Mouse (Mus musculus) MEL (cell line): ENCODE data around the gene Gm9833. TPM values are rescaled to one million over a fixed set of nuclear protein-coding genes. Genes with fewer than 3 reads are reported as not detected.
"Not testable (repeated sequence)": the region's sequence is repeated elsewhere in the genome, so short reads cannot be mapped to it uniquely, and the experiment has no call there.

ENCODE experiments used
- DNase-seq: peaks from one replicate; pipeline ENCODE4 v3.0.0; 2011; ENCODE audit warnings: low read depth, low spot score
- H3K27ac ChIP-seq: 2 replicates; pipeline ENCODE4 v1.5.1; 2012; ENCODE audit warnings: low read depth, mild to moderate bottlenecking, control low read depth, low read length, moderate library complexity; ENCODE audit not compliant: control insufficient read depth
- H3K27me3 ChIP-seq, 2 experiments: fragments of 150-350 bp in 1 of 2; sonication (generic) in 1 of 2; 2 replicates each; pipeline ENCODE4 v1.6.1; 2012; ENCODE audit warnings: low read length in 2 of 2, mild to moderate bottlenecking in 2 of 2, improper control_type of control experiment in 1 of 2, moderate library complexity in 1 of 2; ENCODE audit not compliant: insufficient read depth in 2 of 2, control insufficient read depth in 1 of 2
- H3K36me3 ChIP-seq, 2 experiments: 2 replicates each; pipeline ENCODE4 v1.6.1; 2012 to 2014; ENCODE audit warnings: low read length in 2 of 2, improper control_type of control experiment in 1 of 2, inconsistent platforms in 1 of 2, mild to moderate bottlenecking in 1 of 2; ENCODE audit not compliant: insufficient read depth in 2 of 2, control insufficient read depth in 1 of 2
- H3K4me1 ChIP-seq, 2 experiments: fragments of 150-350 bp in 1 of 2; sonication (generic) in 1 of 2; 2 replicates each; pipeline ENCODE4 v1.6.1; 2012; ENCODE audit warnings: low read length in 2 of 2, improper control_type of control experiment in 1 of 2, mild to moderate bottlenecking in 1 of 2; ENCODE audit not compliant: insufficient read depth in 2 of 2, control insufficient read depth in 1 of 2
- H3K4me3 ChIP-seq, 2 experiments: fragments of 150-350 bp in 1 of 2; sonication (generic) in 1 of 2; 2 replicates each; pipeline ENCODE4 v1.5.1; 2012; ENCODE audit warnings: low read depth in 2 of 2, low read length in 2 of 2, mild to moderate bottlenecking in 2 of 2, moderate library complexity in 2 of 2, control low read depth in 1 of 2, improper control_type of control experiment in 1 of 2; ENCODE audit not compliant: control insufficient read depth in 1 of 2, insufficient read depth in 1 of 2
- H3K79me2 ChIP-seq: 2 replicates; pipeline ENCODE4 v1.6.1; 2012; ENCODE audit warnings: mild to moderate bottlenecking, low read length, moderate library complexity; ENCODE audit not compliant: control insufficient read depth, poor library complexity, insufficient read depth
- H3K9ac ChIP-seq: 2 replicates; pipeline ENCODE4 v1.6.1; 2012; ENCODE audit warnings: low read depth, mild to moderate bottlenecking, control low read depth, low read length, moderate library complexity; ENCODE audit not compliant: control insufficient read depth, poor library complexity, severe bottlenecking
- H3K9me3 ChIP-seq: fragments of 150-350 bp; sonication (generic); replicated peaks from 2 replicates; pipeline ENCODE4 v1.6.1; 2012; ENCODE audit warnings: mild to moderate bottlenecking, low read length, improper control_type of control experiment, moderate library complexity; ENCODE audit not compliant: insufficient read depth
- BHLHE40 ChIP-seq: IDR thresholded peaks from 2 replicates; pipeline ENCODE4 v1.6.1; 2012; ENCODE audit warnings: low read depth, mild to moderate bottlenecking, inconsistent platforms, low read length, improper control_type of control experiment, borderline replicate concordance
- CHD1 ChIP-seq: IDR thresholded peaks from 2 replicates; pipeline ENCODE4 v1.6.1; 2012; ENCODE audit warnings: low read depth, mild to moderate bottlenecking, inconsistent platforms, low read length, improper control_type of control experiment
- CTCF ChIP-seq, 3 experiments: IDR thresholded peaks in 2 of 3; conservative IDR thresholded peaks in 1 of 3; 2 replicates each; pipeline ENCODE4 v1.5.1; 2011 to 2012; ENCODE audit warnings: low read length in 3 of 3, low read depth in 2 of 3, mild to moderate bottlenecking in 2 of 3, improper control_type of control experiment in 1 of 3, inconsistent platforms in 1 of 3, mixed read lengths in 1 of 3, moderate library complexity in 1 of 3; ENCODE audit not compliant: control insufficient read depth in 1 of 3, insufficient read depth in 1 of 3, poor library complexity in 1 of 3, severe bottlenecking in 1 of 3
- E2F4 ChIP-seq: IDR thresholded peaks from 2 replicates; pipeline ENCODE4 v1.6.1; 2011; ENCODE audit warnings: low read depth, low read length, improper control_type of control experiment, borderline replicate concordance
- ELF1 ChIP-seq: IDR thresholded peaks from 2 replicates; pipeline ENCODE4 v1.6.1; 2014; ENCODE audit warnings: low read depth, mild to moderate bottlenecking, inconsistent platforms, low read length, improper control_type of control experiment, moderate library complexity
- EP300 ChIP-seq, 2 experiments: IDR thresholded peaks; 2 replicates each; pipeline ENCODE4 v1.6.1; 2011; ENCODE audit warnings: improper control_type of control experiment in 2 of 2, low read length in 2 of 2, low read depth in 1 of 2, mild to moderate bottlenecking in 1 of 2
- ETS1 ChIP-seq: IDR thresholded peaks from 2 replicates; pipeline ENCODE4 v1.6.1; 2012; ENCODE audit warnings: low read depth, mild to moderate bottlenecking, inconsistent platforms, low read length, improper control_type of control experiment, moderate library complexity
- GATA1 ChIP-seq: IDR thresholded peaks from 2 replicates; pipeline ENCODE4 v1.6.1; 2011; ENCODE audit warnings: low read depth, low read length, improper control_type of control experiment
- MYB ChIP-seq: IDR thresholded peaks from 2 replicates; pipeline ENCODE4 v1.6.1; 2011; ENCODE audit warnings: mild to moderate bottlenecking, low read depth, low read length, improper control_type of control experiment
- NRF1 ChIP-seq: IDR thresholded peaks from 2 replicates; pipeline ENCODE4 v1.6.1; 2014; ENCODE audit warnings: low read depth, mild to moderate bottlenecking, inconsistent platforms, low read length, improper control_type of control experiment, moderate library complexity; ENCODE audit not compliant: poor library complexity, insufficient read depth, severe bottlenecking
- POLR2AphosphoS2 ChIP-seq: IDR thresholded peaks from 2 replicates; pipeline ENCODE4 v1.6.1; 2011; ENCODE audit warnings: low read length, improper control_type of control experiment
- RCOR1 ChIP-seq: IDR thresholded peaks from 2 replicates; pipeline ENCODE4 v1.6.1; 2012; ENCODE audit warnings: low read depth, mild to moderate bottlenecking, inconsistent platforms, low read length, improper control_type of control experiment
- SMC3 ChIP-seq: IDR thresholded peaks from 2 replicates; pipeline ENCODE4 v1.6.1; 2011; ENCODE audit warnings: low read depth, low read length, improper control_type of control experiment
- USF2 ChIP-seq, 2 experiments: IDR thresholded peaks; 2 replicates each; pipeline ENCODE4 v1.6.1; 2011 to 2012; ENCODE audit warnings: improper control_type of control experiment in 2 of 2, low read length in 2 of 2, borderline replicate concordance in 1 of 2, inconsistent platforms in 1 of 2, low read depth in 1 of 2, mild to moderate bottlenecking in 1 of 2; ENCODE audit not compliant: insufficient read depth in 1 of 2
- ZKSCAN1 ChIP-seq: IDR thresholded peaks from 2 replicates; pipeline ENCODE4 v1.6.1; 2012; ENCODE audit warnings: low read depth, mild to moderate bottlenecking, inconsistent platforms, low read length, improper control_type of control experiment, moderate library complexity
- polyA plus RNA-seq, 2 experiments: library from polyadenylated mRNA; stranded (reverse) in 1 of 2; unstranded in 1 of 2; fragments of >175 nt in 1 of 2; fragments of >200 nt in 1 of 2; gene quantifications; 2 replicates each; pipeline versions ENCODE4 v1.2.1 to v1.2.4; 2012; ENCODE audit warnings: low replicate concordance in 2 of 2, low read depth in 1 of 2; ENCODE audit not compliant: insufficient read length in 2 of 2, insufficient read depth in 1 of 2, missing spikeins in 1 of 2
- total RNA-seq: library from RNA; depleted of rRNA; stranded (reverse); fragments of 300-350 nt; gene quantifications from 2 replicates; pipeline ENCODE4 v1.2.3, GENCODE M21; 2012; rRNA removed

The Gm9833 gene
- total RNA-seq: 6.9 and 7.1 TPM in 2 replicates
- 1 to 10 TPM in 1 of 2 experiments, not detected in 1; 3.0 TPM for polyA plus RNA-seq

GRCm38 (mm10) chr3:10087994-10088393 is at the start of gene Gm9833:
Gm9833 (plus strand) TSS chr3:10088110.
- not testable (repeated sequence) for H3K9ac ChIP-seq, H3K27ac ChIP-seq, H3K36me3 ChIP-seq, H3K27me3 ChIP-seq, H3K9me3 ChIP-seq, H3K4me1 ChIP-seq, DNase-seq, H3K79me2 ChIP-seq, H3K4me3 ChIP-seq

- no peak for DNase-seq
- no peak for TF ChIP-seq CHD1
- no peak for TF ChIP-seq ZKSCAN1
- no peak for TF ChIP-seq BHLHE40
- TF ChIP-seq MYB: no peak
- TF ChIP-seq RCOR1: no peak
- no peak for TF ChIP-seq E2F4
- no peak for TF ChIP-seq EP300 (IDR thresholded peaks at IDR 0.05; ENCODE audit: low read depth in 1 of 2, low read length in 2 of 2)
- no peak for TF ChIP-seq USF2 (IDR thresholded peaks at IDR 0.05; ENCODE audit: borderline replicate concordance in 1 of 2, insufficient read depth in 1 of 2, low read depth in 1 of 2, low read length in 2 of 2)
- TF ChIP-seq ELF1: no peak
- no peak for TF ChIP-seq ETS1
- no peak for TF ChIP-seq CTCF (IDR thresholded peaks at IDR 0.05 in 2 of 3, conservative IDR thresholded peaks at IDR 0.05 in 1 of 3; ENCODE audit: control insufficient read depth in 1 of 3, insufficient read depth in 1 of 3, low read depth in 2 of 3, low read length in 3 of 3, poor library complexity in 1 of 3, severe bottlenecking in 1 of 3)
- no peak for TF ChIP-seq SMC3
- no peak for TF ChIP-seq GATA1
- TF ChIP-seq POLR2AphosphoS2: no peak
- no peak for TF ChIP-seq NRF1
- no peaks in the 10 kb centered on the region for H3K9me3 ChIP-seq
Measured at GRCm38 (mm10) chr3:10070070-10070469, 17.8 kb upstream of the Gm9833 start.

More at GRCm38 (mm10) chr3:10070070-10070469, 17.8 kb upstream of the Gm9833 start:
- Histone ChIP-seq H3K9ac (no peak overlapping the region), H3K79me2 (no peaks in the 10 kb centered on the region), H3K4me3 (no peak overlapping the region), H3K36me3 (no peaks in the 10 kb centered on the region), H3K4me1 (no peaks in the 10 kb centered on the region), H3K27ac (no peak overlapping the region), H3K27me3 (no peaks in the 10 kb centered on the region)
